Mouse (Mus musculus) layer of hippocampus, postnatal 36 days (tissue): ENCODE results near the gene Hoxa2. TPM values are rescaled to one million over a fixed set of nuclear protein-coding genes. Genes with fewer than 3 reads are reported as not detected.

Experiments
- DNase-seq, 2 experiments: peaks; one replicate each; pipeline ENCODE4 v3.0.0; 2022
- total RNA-seq, 2 experiments: library from RNA; stranded (reverse); gene quantifications; 2 replicates each; pipeline ENCODE4 v1.2.3; 2021

Hoxa2 gene
- total RNA-seq, 2 experiments from 2014 or later, result not detected

- no peak for DNase-seq
These were observed 36.6 kb upstream of the Hoxa2 start for GRCm38 (mm10) chr6:52201269-52201668.

GRCm38 (mm10) chr6:52200751-52201250 lies 36.2 kb upstream of the Hoxa2 start:
- no peak for DNase-seq

- no peak for DNase-seq
These were observed 35.6 kb upstream of the Hoxa2 start for GRCm38 (mm10) chr6:52200073-52200750.

GRCm38 (mm10) chr6:52197271-52197670 lies 32.6 kb upstream of the Hoxa2 start:
- DNase-seq, result no peak

- no peak for DNase-seq
These were observed 32.2 kb upstream of the Hoxa2 start for GRCm38 (mm10) chr6:52196811-52197210.

GRCm38 (mm10) chr6:52194690-52195089 lies 30.1 kb upstream of the Hoxa2 start:
- DNase-seq, result no peak

- DNase-seq, result no peak
These were observed 27.4 kb upstream of the Hoxa2 start for GRCm38 (mm10) chr6:52191860-52192550.

GRCm38 (mm10) chr6:52190906-52191810 lies 26.5 kb upstream of the Hoxa2 start, which contains the start of gene Hoxa4:
Gene Hoxa4, minus strand, starts transcription at chr6:52191753.
- no peak for DNase-seq

- no peak for DNase-seq
These were observed 25.8 kb upstream of the Hoxa2 start for GRCm38 (mm10) chr6:52190410-52190809.

- DNase-seq, result no peak
These were observed 25.3 kb upstream of the Hoxa2 start for GRCm38 (mm10) chr6:52189909-52190308.

- no peak for DNase-seq
These were observed 24.6 kb upstream of the Hoxa2 start for GRCm38 (mm10) chr6:52189172-52189591.

- DNase-seq, result no peak
These were observed 21.9 kb upstream of the Hoxa2 start for GRCm38 (mm10) chr6:52186500-52186899.

GRCm38 (mm10) chr6:52185834-52186233 lies 21.2 kb upstream of the Hoxa2 start:
- no peak for DNase-seq

GRCm38 (mm10) chr6:52185222-52185621 lies 20.6 kb upstream of the Hoxa2 start:
- DNase-seq, result no peak

- DNase-seq, result no peak
These were observed 20.0 kb upstream of the Hoxa2 start for GRCm38 (mm10) chr6:52184668-52185067.

- no peak for DNase-seq
These were observed 18.9 kb upstream of the Hoxa2 start for GRCm38 (mm10) chr6:52183311-52184080.

- DNase-seq, result no peak
These were observed 18.2 kb upstream of the Hoxa2 start for GRCm38 (mm10) chr6:52182793-52183192.

GRCm38 (mm10) chr6:52182030-52182429 lies 17.4 kb upstream of the Hoxa2 start:
- DNase-seq, result no peak

GRCm38 (mm10) chr6:52180726-52181125 lies 16.1 kb upstream of the Hoxa2 start:
- DNase-seq, result no peak

- DNase-seq, result no peak
These were observed 15.6 kb upstream of the Hoxa2 start for GRCm38 (mm10) chr6:52180213-52180710.

- DNase-seq, result no peak
These were observed 15.1 kb upstream of the Hoxa2 start for GRCm38 (mm10) chr6:52179690-52180089.
